17 mouse cellular contexts compared by ENCODE assay signal in genomic region chr14:61014544-61014943, GRCm38 (mm10). TPM values are rescaled to one million over a fixed set of nuclear protein-coding genes. Genes with fewer than 3 reads are reported as not detected.
DNase-seq lines count a peak whose midpoint lies in the region; ATAC-seq lines count a peak whose summit lies in the region.
"Had no signal": no experiment of that assay in that cellular context is flagged by ENCODE, and none has a peak within 500 bp of the region (broad histone marks: within the 10 kb centered on the region; RNA-seq: fewer than 3 reads in every experiment).

No protein-coding gene starts in this region.

- peak overlapping the region; percentile 88; the same call in 1 of the 2 replicates for H3K27ac ChIP-seq in forebrain, embryonic 10.5 days
- no peak overlapping the region for H3K27ac ChIP-seq in forebrain, embryonic 16.5 days (ENCODE audit: low read length)
- no peak overlapping the region for H3K27ac ChIP-seq in limb, embryonic 12.5 days
- H3K27ac ChIP-seq: heart, embryonic 13.5 days; hindbrain, embryonic 15.5 days had no signal

- no peak overlapping the region for H3K9ac ChIP-seq in forebrain, embryonic 16.5 days (replicated peaks; ENCODE audit: low read depth, low read length)
- no peak overlapping the region for H3K9ac ChIP-seq in limb, embryonic 12.5 days (replicated peaks)
- H3K9ac ChIP-seq: forebrain, embryonic 15.5 days; heart, embryonic 13.5 days; hindbrain, embryonic 15.5 days had no signal

- ATAC-seq in forebrain, embryonic 16.5 days, result no peak
- ATAC-seq in limb, embryonic 12.5 days (ENCODE audit: insufficient number of reproducible peaks, insufficient read depth, low FRiP score, low TSS enrichment, low read depth), result peak; percentile 69; the same call in 1 of the 2 replicates
- ATAC-seq: forebrain, embryonic 15.5 days; inflammation-experienced regulatory T-cells, adult 6 months had no signal

- no peaks in the 10 kb centered on the region for H3K9me3 ChIP-seq in forebrain, embryonic 10.5 days
- H3K9me3 ChIP-seq in forebrain, embryonic 16.5 days (ENCODE audit: control insufficient read depth, low read length), result no peaks in the 10 kb centered on the region
- H3K9me3 ChIP-seq in limb, embryonic 12.5 days, result no peaks in the 10 kb centered on the region
- H3K9me3 ChIP-seq: forebrain, embryonic 15.5 days; heart, embryonic 13.5 days; hindbrain, embryonic 15.5 days had no signal

- H3K27me3 ChIP-seq in forebrain, embryonic 10.5 days (ENCODE audit: poor library complexity, severe bottlenecking), result peaks cover 14% of the 10 kb centered on the region
- H3K27me3 ChIP-seq in forebrain, embryonic 16.5 days (replicated peaks; ENCODE audit: control insufficient read depth, insufficient read depth, low read length), result no peaks in the 10 kb centered on the region
- H3K27me3 ChIP-seq in limb, embryonic 12.5 days, result peaks cover 37% of the 10 kb centered on the region
- H3K27me3 ChIP-seq: forebrain, embryonic 15.5 days; heart, embryonic 13.5 days had no signal

- no peak overlapping the region for H3K4me2 ChIP-seq in forebrain, embryonic 16.5 days (ENCODE audit: low read length)
- H3K4me2 ChIP-seq in limb, embryonic 12.5 days, result peak overlapping the region; percentile 27; the same call in 1 of the 2 replicates
- H3K4me2 ChIP-seq: forebrain, embryonic 15.5 days; heart, embryonic 13.5 days; hindbrain, embryonic 15.5 days had no signal

- no peak overlapping the region for H3K4me3 ChIP-seq in forebrain, embryonic 10.5 days
- no peak overlapping the region for H3K4me3 ChIP-seq in forebrain, embryonic 16.5 days (replicated peaks; ENCODE audit: low read length)
- no peak overlapping the region for H3K4me3 ChIP-seq in limb, embryonic 12.5 days (replicated peaks)
- H3K4me3 ChIP-seq: forebrain, embryonic 15.5 days; heart, embryonic 13.5 days; hindbrain, embryonic 15.5 days had no signal

- WGBS in forebrain, embryonic 10.5 days, result 83% methylated on average over 15 of the region's 15 CpGs
- WGBS in forebrain, embryonic 16.5 days, result 55% methylated on average over 15 of the region's 15 CpGs
- WGBS in limb, embryonic 12.5 days, result 19% methylated on average over 15 of the region's 15 CpGs

- H3K36me3 ChIP-seq in forebrain, embryonic 10.5 days (replicated peaks), result peaks cover 42% of the 10 kb centered on the region
- H3K36me3 ChIP-seq in forebrain, embryonic 16.5 days (ENCODE audit: control insufficient read depth, insufficient read depth), result no peaks in the 10 kb centered on the region
- H3K36me3 ChIP-seq in limb, embryonic 12.5 days, result no peaks in the 10 kb centered on the region
- H3K36me3 ChIP-seq: forebrain, embryonic 15.5 days; hindbrain, embryonic 15.5 days had no signal

- H3K4me1 ChIP-seq in forebrain, embryonic 10.5 days, result peaks cover 88% of the 10 kb centered on the region
- H3K4me1 ChIP-seq in forebrain, embryonic 16.5 days (replicated peaks; ENCODE audit: control insufficient read depth, insufficient read depth, low read length), result peaks cover 38% of the 10 kb centered on the region
- peaks cover 35% of the 10 kb centered on the region for H3K4me1 ChIP-seq in limb, embryonic 12.5 days (replicated peaks)

- DNase-seq in forebrain, embryonic 10.5 days (ENCODE audit: extremely low spot score, low spot score), result no peak
- DNase-seq in thymus, postnatal 4 days, result peak; percentile 18
- DNase-seq in thymus, postnatal 14 days, result no peak
- DNase-seq in adipocyte (ENCODE audit: low spot score), result no peak
- DNase-seq in cerebellum, postnatal 25 days, result no peak
- DNase-seq: adrenal gland, postnatal 14 days; cerebellum, adult 18-20 months; cerebellum, adult 9-11 months; gastrocnemius, postnatal 14 days; heart, postnatal 36 days had no signal

RNA-seq across cellular contexts. Expression of gene Tnfrsf19, which starts 31.7 kb away (rescaled TPM):
- 102 and 110 TPM in 2 replicates for polyA plus RNA-seq in forebrain, embryonic 10.5 days (2016; fragmentation: Nextera tagmentation; extraction: Ambion mirVana)
- polyA plus RNA-seq in forebrain, embryonic 16.5 days (2015; fragmentation: Nextera tagmentation; extraction: Ambion mirVana), result 49.1 and 56.3 TPM in 2 replicates
- polyA plus RNA-seq in limb, embryonic 12.5 days (2016; fragmentation: Nextera tagmentation; extraction: Ambion mirVana), result 34.2 and 42.5 TPM in 2 replicates
- polyA plus RNA-seq: C2C12; inflammation-experienced regulatory T-cells, adult 6 months had no signal
